Mouse (Mus musculus): Measurements from ENCODE around the gene Tmem56. TPM values are rescaled to one million over a fixed set of nuclear protein-coding genes. Genes with fewer than 3 reads are reported as not detected.

Gene Tmem56
- polyA plus RNA-seq (2015; fragmentation: Nextera tagmentation; extraction: Ambion mirVana) = 1.7 and 1.9 TPM in 2 replicates

GRCm38 (mm10) chr3:121282998-121283397, at the start of gene Tmem56:
Tmem56 (minus strand) TSS chr3:121283098.
- DNase-seq (ENCODE audit: low spot score) (no peak), ATAC-seq (replicated peaks; ENCODE audit: low FRiP score, low read depth) (no peak)
- Histone ChIP-seq H3K36me3 (ENCODE audit: insufficient read depth, low read length) (no peaks in the 10 kb centered on the region), H3K27me3 (ENCODE audit: insufficient read depth, low read length) (no peaks in the 10 kb centered on the region), H3K9me3 (replicated peaks; ENCODE audit: low read length) (no peaks in the 10 kb centered on the region), H3K4me2 (ENCODE audit: low read length) (no peak within 1 kb of the TSS), H3K9ac (ENCODE audit: low read depth, low read length) (no peak within 1 kb of the TSS), H3K4me3 (replicated peaks; ENCODE audit: low read depth, low read length) (no peak within 1 kb of the TSS), H3K4me1 (replicated peaks; ENCODE audit: insufficient read depth, low read length) (no peaks in the 10 kb centered on the region), H3K27ac (no peak within 1 kb of the TSS)
- no peak for TF ChIP-seq CTCF (IDR thresholded peaks at IDR 0.05; ENCODE audit: low read depth)
- WGBS = 91% methylated on average over 4 of the region's 4 CpGs

- DNase-seq (ENCODE audit: low spot score) = no peak
- Histone ChIP-seq H3K9ac (ENCODE audit: low read depth, low read length) (no peak overlapping the region), H3K4me3 (replicated peaks; ENCODE audit: low read depth, low read length) (no peak overlapping the region), H3K4me2 (ENCODE audit: low read length) (no peak overlapping the region), H3K27me3 (ENCODE audit: insufficient read depth, low read length) (no peaks in the 10 kb centered on the region), H3K9me3 (replicated peaks; ENCODE audit: low read length) (no peaks in the 10 kb centered on the region), H3K4me1 (replicated peaks; ENCODE audit: insufficient read depth, low read length) (no peaks in the 10 kb centered on the region), H3K27ac (no peak overlapping the region), H3K36me3 (ENCODE audit: insufficient read depth, low read length) (no peaks in the 10 kb centered on the region)
- no peak for TF ChIP-seq CTCF (IDR thresholded peaks at IDR 0.05; ENCODE audit: low read depth)
- 59% methylated on average over 7 of the region's 7 CpGs for WGBS
- ATAC-seq (replicated peaks; ENCODE audit: low FRiP score, low read depth) = no peak
Measured at GRCm38 (mm10) chr3:121330244-121330646, 47.3 kb upstream of the Tmem56 start.

- DNase-seq (ENCODE audit: low spot score) = no peak
- 64% methylated on average over 10 of the region's 10 CpGs for WGBS
- ATAC-seq (replicated peaks; ENCODE audit: low FRiP score, low read depth) = no peak
Measured at GRCm38 (mm10) chr3:121329647-121330046, 46.7 kb upstream of the Tmem56 start.

GRCm38 (mm10) chr3:121327406-121327805, 44.5 kb upstream of the Tmem56 start:
- Histone ChIP-seq H3K4me1 (replicated peaks; ENCODE audit: insufficient read depth, low read length) (no peaks in the 10 kb centered on the region), H3K4me2 (ENCODE audit: low read length) (no peak overlapping the region), H3K4me3 (replicated peaks; ENCODE audit: low read depth, low read length) (no peak overlapping the region), H3K27ac (no peak overlapping the region), H3K36me3 (ENCODE audit: insufficient read depth, low read length) (no peaks in the 10 kb centered on the region), H3K27me3 (ENCODE audit: insufficient read depth, low read length) (no peaks in the 10 kb centered on the region), H3K9ac (ENCODE audit: low read depth, low read length) (no peak overlapping the region), H3K9me3 (replicated peaks; ENCODE audit: low read length) (no peaks in the 10 kb centered on the region)
- 80% methylated on average over 5 of the region's 5 CpGs for WGBS
- no peak for DNase-seq (ENCODE audit: low spot score)
- no peak for TF ChIP-seq CTCF (IDR thresholded peaks at IDR 0.05; ENCODE audit: low read depth)
- ATAC-seq (replicated peaks; ENCODE audit: low FRiP score, low read depth) = no peak

More at GRCm38 (mm10) chr3:121329647-121330046, 46.7 kb upstream of the Tmem56 start:
- no peak overlapping the region for H3K4me2 ChIP-seq (ENCODE audit: low read length)
- H3K27ac ChIP-seq = no peak overlapping the region
- H3K4me1 ChIP-seq (replicated peaks; ENCODE audit: insufficient read depth, low read length) = no peaks in the 10 kb centered on the region
- no peak overlapping the region for H3K9ac ChIP-seq (ENCODE audit: low read depth, low read length)
- no peak overlapping the region for H3K4me3 ChIP-seq (replicated peaks; ENCODE audit: low read depth, low read length)
- H3K36me3 ChIP-seq (ENCODE audit: insufficient read depth, low read length) = no peaks in the 10 kb centered on the region
- no peak for TF ChIP-seq CTCF (IDR thresholded peaks at IDR 0.05; ENCODE audit: low read depth)
- no peaks in the 10 kb centered on the region for H3K9me3 ChIP-seq (replicated peaks; ENCODE audit: low read length)
- no peaks in the 10 kb centered on the region for H3K27me3 ChIP-seq (ENCODE audit: insufficient read depth, low read length)

GRCm38 (mm10) chr3:121323371-121323770, 40.5 kb upstream of the Tmem56 start:
- ATAC-seq (replicated peaks; ENCODE audit: low FRiP score, low read depth) (no peak), DNase-seq (ENCODE audit: low spot score) (no peak)
- Histone ChIP-seq H3K9ac (ENCODE audit: low read depth, low read length) (no peak overlapping the region), H3K4me3 (replicated peaks; ENCODE audit: low read depth, low read length) (no peak overlapping the region), H3K27me3 (ENCODE audit: insufficient read depth, low read length) (no peaks in the 10 kb centered on the region), H3K9me3 (replicated peaks; ENCODE audit: low read length) (no peaks in the 10 kb centered on the region), H3K36me3 (ENCODE audit: insufficient read depth, low read length) (no peaks in the 10 kb centered on the region), H3K4me2 (ENCODE audit: low read length) (no peak overlapping the region), H3K4me1 (replicated peaks; ENCODE audit: insufficient read depth, low read length) (no peaks in the 10 kb centered on the region), H3K27ac (no peak overlapping the region)
- WGBS = 97% methylated on average over 15 of the region's 15 CpGs
- no peak for TF ChIP-seq CTCF (IDR thresholded peaks at IDR 0.05; ENCODE audit: low read depth)

- ATAC-seq (replicated peaks; ENCODE audit: low FRiP score, low read depth) = no peak
- no peaks in the 10 kb centered on the region for H3K9me3 ChIP-seq (replicated peaks; ENCODE audit: low read length)
- H3K27ac ChIP-seq = no peak overlapping the region
- 81% methylated on average over 1 of the region's 1 CpGs for WGBS
- H3K4me3 ChIP-seq (replicated peaks; ENCODE audit: low read depth, low read length) = no peak overlapping the region
- no peak overlapping the region for H3K9ac ChIP-seq (ENCODE audit: low read depth, low read length)
- no peak overlapping the region for H3K4me2 ChIP-seq (ENCODE audit: low read length)
- no peaks in the 10 kb centered on the region for H3K36me3 ChIP-seq (ENCODE audit: insufficient read depth, low read length)
- H3K27me3 ChIP-seq (ENCODE audit: insufficient read depth, low read length) = no peaks in the 10 kb centered on the region
- no peak for DNase-seq (ENCODE audit: low spot score)
- no peaks in the 10 kb centered on the region for H3K4me1 ChIP-seq (replicated peaks; ENCODE audit: insufficient read depth, low read length)
- no peak for TF ChIP-seq CTCF (IDR thresholded peaks at IDR 0.05; ENCODE audit: low read depth)
Measured at GRCm38 (mm10) chr3:121320896-121321295, 38.0 kb upstream of the Tmem56 start.

- ATAC-seq (replicated peaks; ENCODE audit: low FRiP score, low read depth) (no peak), DNase-seq (ENCODE audit: low spot score) (no peak)
- no peak for TF ChIP-seq CTCF (IDR thresholded peaks at IDR 0.05; ENCODE audit: low read depth)
- Histone ChIP-seq H3K27ac (no peak overlapping the region), H3K4me3 (replicated peaks; ENCODE audit: low read depth, low read length) (no peak overlapping the region), H3K4me1 (replicated peaks; ENCODE audit: insufficient read depth, low read length) (no peaks in the 10 kb centered on the region), H3K9me3 (replicated peaks; ENCODE audit: low read length) (no peaks in the 10 kb centered on the region), H3K36me3 (ENCODE audit: insufficient read depth, low read length) (no peaks in the 10 kb centered on the region), H3K9ac (ENCODE audit: low read depth, low read length) (no peak overlapping the region), H3K4me2 (ENCODE audit: low read length) (no peak overlapping the region), H3K27me3 (ENCODE audit: insufficient read depth, low read length) (no peaks in the 10 kb centered on the region)
- 88% methylated on average over 6 of the region's 6 CpGs for WGBS
Measured at GRCm38 (mm10) chr3:121319906-121320305, 37.0 kb upstream of the Tmem56 start.

All from kidney, postnatal 0 days (tissue).